Mouse (Mus musculus) midbrain, postnatal 0 days (tissue): ENCODE measurements around the gene Cpsf6. TPM values are rescaled to one million over a fixed set of nuclear protein-coding genes. Genes with fewer than 3 reads are reported as not detected.

Experiments used
- ATAC-seq: fragments of 200-750 bp; cut with Nextera tagmentation; 2 replicates; pipeline ENCODE4 v1.8.0; 2017; ENCODE audit warnings: moderate number of reproducible peaks, mild to moderate bottlenecking, moderate TSS enrichment, moderate library complexity; ENCODE audit not compliant: low FRiP score
- DNase-seq: peaks from one replicate; pipeline ENCODE4 v3.0.0-alpha.2; 2015; ENCODE audit warnings: low spot score
- H3K27ac ChIP-seq: fragments of 300-500 bp; sonication (generic); 2 replicates; pipeline ENCODE4 v1.5.1; 2014; ENCODE audit warnings: low read depth, mild to moderate bottlenecking, low read length, mixed read lengths
- H3K27me3 ChIP-seq: fragments of 300-500 bp; sonication (generic); 2 replicates; pipeline ENCODE4 v1.6.1; 2014; ENCODE audit warnings: low read length, control low read depth, mixed read lengths; ENCODE audit not compliant: insufficient read depth
- H3K36me3 ChIP-seq: fragments of 300-500 bp; sonication (generic); 2 replicates; pipeline ENCODE4 v1.6.1; 2014; ENCODE audit warnings: low read length, control low read depth, mixed read lengths; ENCODE audit not compliant: insufficient read depth
- H3K4me1 ChIP-seq: fragments of 300-500 bp; sonication (generic); 2 replicates; pipeline ENCODE4 v1.6.1; 2014; ENCODE audit warnings: mild to moderate bottlenecking, control low read depth, antibody characterized with exemption, low read length, mixed read lengths; ENCODE audit not compliant: insufficient read depth
- H3K4me2 ChIP-seq: fragments of 300-500 bp; sonication (generic); 2 replicates; pipeline ENCODE4 v1.6.1; 2014; ENCODE audit warnings: low read depth, mild to moderate bottlenecking, low read length, mixed read lengths; ENCODE audit not compliant: poor library complexity, severe bottlenecking
- H3K4me3 ChIP-seq: fragments of 300-500 bp; sonication (generic); 2 replicates; pipeline ENCODE4 v1.5.1; 2014; ENCODE audit warnings: low read depth, mild to moderate bottlenecking, low read length, moderate library complexity
- H3K9ac ChIP-seq: fragments of 300-500 bp; sonication (generic); replicated peaks from 2 replicates; pipeline ENCODE4 v1.6.1; 2014; ENCODE audit warnings: mild to moderate bottlenecking, low read length, moderate library complexity, mixed read lengths; ENCODE audit not compliant: poor library complexity, severe bottlenecking
- H3K9me3 ChIP-seq: fragments of 300-500 bp; sonication (generic); 2 replicates; pipeline ENCODE4 v1.6.1; 2016; ENCODE audit warnings: low read length, control low read depth
- CTCF ChIP-seq: IDR thresholded peaks from 2 replicates; pipeline ENCODE4 v1.5.1; 2016; ENCODE audit warnings: antibody characterized with exemption, mild to moderate bottlenecking
- WGBS: fragments of 180-500 bp; shearing (Covaris S2); extraction: QIAGEN DNeasy Blood & Tissue Kit; methylation state at CpG from one replicate; pipeline ENCODE4 v1.1.7; 2014; 5-methylcytosine and 5-hydroxymethylcytosine counted together
- polyA plus RNA-seq: library from polyadenylated mRNA; unstranded; fragments of >200 nt; fragmentation: Nextera tagmentation; extraction: Ambion mirVana; gene quantifications from 2 replicates; pipeline ENCODE4 v1.2.1, GENCODE M21; 2015
- total RNA-seq: library from RNA; depleted of rRNA; stranded (reverse); fragments of >200 nt; gene quantifications from 2 replicates; pipeline ENCODE4 v1.2.3, GENCODE M21; 2014

The Cpsf6 gene
- total and polyA plus RNA-seq, 2 experiments from 2014 or later = 85.1 to 120 TPM

- Histone ChIP-seq H3K9me3 (no peaks in the 10 kb centered on the region), H3K9ac (no peak overlapping the region), H3K27me3 (no peaks in the 10 kb centered on the region), H3K4me2 (no peak overlapping the region), H3K4me3 (no peak overlapping the region), H3K4me1 (no peaks in the 10 kb centered on the region), H3K27ac (no peak overlapping the region), H3K36me3 (no peaks in the 10 kb centered on the region)
- ATAC-seq (no peak), DNase-seq (no peak)
- WGBS = 87% methylated on average over 1 of the region's 1 CpGs
- no peak for TF ChIP-seq CTCF
Measured at GRCm38 (mm10) chr10:117386261-117386660, 6.4 kb upstream of the Cpsf6 start.

- Histone ChIP-seq H3K4me2 (no peak overlapping the region), H3K9me3 (no peaks in the 10 kb centered on the region), H3K27ac (no peak overlapping the region), H3K4me1 (no peaks in the 10 kb centered on the region), H3K9ac (no peak overlapping the region), H3K4me3 (no peak overlapping the region), H3K36me3 (no peaks in the 10 kb centered on the region), H3K27me3 (no peaks in the 10 kb centered on the region)
- TF ChIP-seq CTCF = no peak
- ATAC-seq (no peak), DNase-seq (no peak)
- 77% methylated on average over 4 of the region's 4 CpGs for WGBS
Measured at GRCm38 (mm10) chr10:117385431-117385830, 5.6 kb upstream of the Cpsf6 start.

- Histone ChIP-seq H3K27me3 (no peaks in the 10 kb centered on the region), H3K27ac (no peak overlapping the region), H3K9me3 (no peaks in the 10 kb centered on the region), H3K4me2 (no peak overlapping the region), H3K36me3 (no peaks in the 10 kb centered on the region), H3K4me1 (no peaks in the 10 kb centered on the region), H3K9ac (no peak overlapping the region), H3K4me3 (no peak overlapping the region)
- TF ChIP-seq CTCF = no peak
- WGBS = 90% methylated on average over 2 of the region's 2 CpGs
- no peak for DNase-seq
- no peak for ATAC-seq
Measured at GRCm38 (mm10) chr10:117385086-117385430, 5.2 kb upstream of the Cpsf6 start.

GRCm38 (mm10) chr10:117384386-117385085, 4.7 kb upstream of the Cpsf6 start:
- Histone ChIP-seq H3K36me3 (no peaks in the 10 kb centered on the region), H3K4me1 (no peaks in the 10 kb centered on the region), H3K4me2 (no peak overlapping the region), H3K9me3 (no peaks in the 10 kb centered on the region), H3K4me3 (no peak overlapping the region), H3K27me3 (no peaks in the 10 kb centered on the region), H3K27ac (no peak overlapping the region), H3K9ac (no peak overlapping the region)
- WGBS = 90% methylated on average over 4 of the region's 4 CpGs
- TF ChIP-seq CTCF = no peak
- DNase-seq (no peak), ATAC-seq (no peak)

GRCm38 (mm10) chr10:117383941-117384340, 4.1 kb upstream of the Cpsf6 start:
- no peak for ATAC-seq
- TF ChIP-seq CTCF = no peak
- no peak overlapping the region for H3K9ac ChIP-seq

GRCm38 (mm10) chr10:117382996-117383550, 3.3 kb upstream of the Cpsf6 start:
- TF ChIP-seq CTCF = no peak
- Histone ChIP-seq H3K9me3 (no peaks in the 10 kb centered on the region), H3K27ac (no peak overlapping the region), H3K4me3 (no peak overlapping the region), H3K4me2 (no peak overlapping the region), H3K36me3 (no peaks in the 10 kb centered on the region), H3K27me3 (no peaks in the 10 kb centered on the region), H3K9ac (no peak overlapping the region), H3K4me1 (no peaks in the 10 kb centered on the region)
- ATAC-seq = no peak
- whole genome bisulfite sequencing = 54% methylated on average over 8 of the region's 8 CpGs
- DNase-seq = no peak

More at GRCm38 (mm10) chr10:117383941-117384340, 4.1 kb upstream of the Cpsf6 start:
- Histone ChIP-seq H3K27me3 (no peaks in the 10 kb centered on the region), H3K4me3 (no peak overlapping the region), H3K4me2 (no peak overlapping the region), H3K4me1 (no peaks in the 10 kb centered on the region), H3K36me3 (no peaks in the 10 kb centered on the region), H3K27ac (no peak overlapping the region), H3K9me3 (no peaks in the 10 kb centered on the region)
- DNase-seq = no peak
- WGBS = 82% methylated on average over 6 of the region's 6 CpGs
